Mouse (Mus musculus) limb, embryonic 15.5 days (tissue): ENCODE data around the gene Hsf5. TPM values are rescaled to one million over a fixed set of nuclear protein-coding genes. Genes with fewer than 3 reads are reported as not detected.
A peak's percentile ranks its signal among the peaks of the same experiment; 100 is the strongest.

Source experiments
- ATAC-seq: fragments of 200-750 bp; cut with Nextera tagmentation; 2 replicates; pipeline ENCODE4 v1.8.0; 2017; ENCODE audit warnings: low read depth, moderate TSS enrichment; ENCODE audit not compliant: insufficient number of reproducible peaks, low FRiP score, low TSS enrichment
- H3K27ac ChIP-seq: fragments of 300-500 bp; sonication (generic); 2 replicates; pipeline ENCODE4 v1.5.1; 2015; ENCODE audit warnings: moderate library complexity, mild to moderate bottlenecking, inconsistent platforms
- H3K27me3 ChIP-seq: fragments of 300-500 bp; sonication (generic); 2 replicates; pipeline ENCODE4 v1.6.1; 2015; ENCODE audit warnings: inconsistent platforms
- H3K36me3 ChIP-seq: fragments of 300-500 bp; sonication (generic); 2 replicates; pipeline ENCODE4 v1.6.1; 2015; ENCODE audit warnings: inconsistent platforms
- H3K4me1 ChIP-seq: fragments of 300-500 bp; sonication (generic); 2 replicates; pipeline ENCODE4 v1.6.1; 2015; ENCODE audit warnings: inconsistent platforms
- H3K4me2 ChIP-seq: fragments of 300-500 bp; sonication (generic); 2 replicates; pipeline ENCODE4 v1.6.1; 2015; ENCODE audit warnings: mild to moderate bottlenecking, inconsistent platforms
- H3K4me3 ChIP-seq: fragments of 300-500 bp; sonication (generic); 2 replicates; pipeline ENCODE4 v1.5.1; 2015; ENCODE audit warnings: mild to moderate bottlenecking, inconsistent platforms
- H3K9ac ChIP-seq: fragments of 300-500 bp; sonication (generic); 2 replicates; pipeline ENCODE4 v1.6.1; 2015; ENCODE audit warnings: inconsistent platforms
- H3K9me3 ChIP-seq: fragments of 300-500 bp; sonication (generic); 2 replicates; pipeline ENCODE4 v1.6.1; 2016; ENCODE audit warnings: inconsistent platforms
- WGBS: fragments of 180-500 bp; shearing (Covaris S2); methylation state at CpG from one replicate; pipeline ENCODE4 v1.1.7; 2015; 5-methylcytosine and 5-hydroxymethylcytosine counted together
- polyA plus RNA-seq: library from polyadenylated mRNA; unstranded; fragments of >200 nt; fragmentation: Nextera tagmentation; extraction: Ambion mirVana; gene quantifications from 2 replicates; pipeline ENCODE4 v1.2.1, GENCODE M21; 2015

Gene Hsf5
- polyA plus RNA-seq, 1 experiment from 2014 or later, result 0.22 TPM

DNA sequence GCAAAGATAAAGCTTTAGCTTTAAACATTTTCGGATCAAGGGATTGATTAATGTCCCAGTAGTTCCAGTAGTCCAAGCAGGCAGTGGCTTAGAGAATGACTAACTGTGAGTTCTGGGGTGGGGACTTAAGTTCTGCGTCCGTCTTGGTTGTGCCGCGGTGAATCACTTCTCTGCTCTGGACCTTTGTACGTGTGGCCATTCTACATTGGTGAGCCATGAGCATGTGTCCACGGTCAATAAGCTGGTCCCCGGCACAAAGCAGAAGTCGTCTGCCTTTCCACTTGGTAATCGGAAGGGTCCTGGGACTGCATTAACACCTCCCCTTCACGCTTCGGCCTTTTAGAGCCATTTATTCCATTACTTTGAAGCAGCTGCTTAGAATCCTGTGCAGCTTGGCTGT is 65.1 kb downstream of the Hsf5 start:
- Histone ChIP-seq H3K9me3 (no peaks in the 10 kb centered on the region), H3K4me1 (no peaks in the 10 kb centered on the region), H3K4me2 (no peak overlapping the region), H3K9ac (no peak overlapping the region), H3K4me3 (no peak overlapping the region), H3K27me3 (no peaks in the 10 kb centered on the region), H3K36me3 (no peaks in the 10 kb centered on the region), H3K27ac (peak overlapping the region; percentile 54; the same call in 1 of the 2 replicates)
- ATAC-seq, result no peak
- WGBS, result 57% methylated on average over 12 of the region's 12 CpGs

DNA sequence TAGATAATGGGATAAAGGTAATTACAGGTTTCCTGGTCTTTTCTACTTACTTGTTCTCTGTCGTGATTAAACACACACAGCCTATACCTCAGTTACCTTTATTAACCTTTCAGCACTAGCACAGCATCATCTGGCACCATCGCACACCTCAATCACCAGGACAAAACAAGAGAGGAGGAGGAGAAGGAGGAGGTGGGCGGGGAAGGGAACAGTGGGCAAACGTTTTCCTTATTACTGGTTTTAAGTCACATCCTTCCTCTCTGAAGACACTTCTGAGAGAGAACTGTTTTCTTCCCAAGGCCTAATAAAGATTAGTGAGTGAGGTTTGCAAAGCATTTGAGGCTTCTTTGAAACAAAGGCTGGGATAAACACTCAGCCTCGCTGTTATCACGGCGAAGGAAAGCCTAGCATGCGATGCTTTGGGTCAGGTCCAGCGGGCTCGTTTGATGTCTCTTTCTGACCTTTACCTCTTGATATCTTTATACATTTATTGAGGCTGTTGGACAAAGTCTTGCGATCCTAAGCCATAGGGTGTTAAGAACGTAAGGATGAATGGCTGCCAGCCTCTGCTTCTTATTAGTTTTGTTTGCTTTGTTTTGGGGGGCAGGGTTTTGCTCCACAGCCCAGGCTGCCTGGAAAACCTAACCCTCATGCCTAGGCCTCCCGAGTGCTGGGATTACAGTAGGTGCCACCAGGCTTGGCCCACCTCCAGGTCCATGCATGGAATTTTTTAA is 66.0 kb downstream of the Hsf5 start:
- H3K4me1 ChIP-seq, result 0 out of 2 replicates have a peak, but pooled peaks cover 2% of the 10 kb centered on the region
- no peaks in the 10 kb centered on the region for H3K27me3 ChIP-seq
- H3K9ac ChIP-seq, result no peak overlapping the region
- H3K4me2 ChIP-seq, result no peak overlapping the region
- H3K4me3 ChIP-seq, result no peak overlapping the region
- no peaks in the 10 kb centered on the region for H3K9me3 ChIP-seq
- H3K36me3 ChIP-seq, result no peaks in the 10 kb centered on the region
- ATAC-seq, result no peak
- 27% methylated on average over 13 of the region's 13 CpGs for WGBS
- no peak overlapping the region for H3K27ac ChIP-seq

DNA sequence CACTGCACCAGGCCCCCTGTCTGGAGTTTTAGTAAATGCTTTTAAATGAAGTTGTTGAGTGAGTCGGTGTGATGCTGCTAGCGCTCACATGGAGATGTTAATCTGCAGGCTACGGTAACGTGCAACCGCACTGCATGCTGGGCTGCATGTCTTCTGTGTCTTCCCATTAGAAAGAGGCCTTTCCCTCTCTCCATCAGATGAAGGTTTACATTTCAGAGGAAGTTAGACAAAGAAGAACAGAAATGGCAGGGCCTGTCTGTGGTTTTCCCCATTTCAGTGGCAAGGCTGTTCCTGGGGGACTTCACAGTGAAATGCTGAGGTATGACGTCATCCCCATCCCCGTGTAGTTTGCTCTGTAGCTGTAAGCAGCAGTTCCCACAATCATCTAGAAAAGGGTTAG is 69.4 kb downstream of the Hsf5 start:
- 58% methylated on average over 7 of the region's 7 CpGs for WGBS
- no peak overlapping the region for H3K4me3 ChIP-seq
- no peaks in the 10 kb centered on the region for H3K27me3 ChIP-seq
- no peak overlapping the region for H3K9ac ChIP-seq
- no peak overlapping the region for H3K4me2 ChIP-seq
- H3K9me3 ChIP-seq, result no peaks in the 10 kb centered on the region
- no peak overlapping the region for H3K27ac ChIP-seq
- no peaks in the 10 kb centered on the region for H3K36me3 ChIP-seq
- no peak for ATAC-seq
- peaks cover 24% of the 10 kb centered on the region for H3K4me1 ChIP-seq

DNA sequence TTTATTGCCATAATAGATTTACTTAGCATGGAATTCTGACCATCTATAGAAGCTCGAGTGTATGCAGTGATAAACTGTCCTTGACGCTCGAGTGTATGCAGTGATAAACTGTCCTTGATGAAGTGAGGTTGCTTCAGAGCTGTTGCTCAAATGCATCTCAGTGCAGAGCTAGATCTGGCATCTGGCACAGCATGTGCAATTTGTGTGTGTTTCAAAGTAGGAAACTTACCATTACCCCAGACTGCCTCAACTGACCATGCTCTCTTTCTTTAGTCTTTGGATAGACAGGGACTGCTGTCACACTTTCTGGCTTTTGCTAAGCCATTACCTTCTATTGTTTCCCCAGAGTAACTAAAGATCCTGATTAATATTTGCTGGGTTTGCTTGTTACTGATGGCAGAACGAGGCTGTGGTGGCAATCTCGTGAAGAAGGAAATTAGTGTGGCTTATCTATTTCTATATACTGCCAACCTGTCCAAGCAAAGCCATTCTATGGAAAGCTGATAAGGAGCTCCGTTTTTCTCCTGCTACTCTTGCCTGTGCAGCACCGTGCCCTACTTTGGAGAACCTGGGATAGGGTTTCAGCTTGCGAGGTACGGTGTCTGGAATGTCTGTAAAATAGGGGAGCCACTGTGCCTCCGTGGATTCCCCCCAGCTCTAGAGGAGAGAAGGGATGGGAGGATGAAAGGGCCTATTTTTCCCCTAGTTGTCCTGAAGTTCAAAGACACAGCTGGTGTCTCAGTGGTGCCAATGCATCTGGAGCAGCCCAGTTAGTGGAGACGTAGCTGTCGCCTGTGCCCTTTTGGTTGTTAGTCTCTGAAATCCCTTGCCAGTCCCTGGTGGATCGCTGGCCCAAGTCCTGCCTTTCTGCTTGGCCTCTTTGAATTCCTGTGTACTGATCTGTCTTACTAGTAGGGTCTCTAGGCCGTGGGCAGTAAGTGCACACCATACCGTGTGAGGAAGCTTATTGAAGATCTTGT is 70.6 kb downstream of the Hsf5 start:
- H3K4me1 ChIP-seq, result peaks cover 24% of the 10 kb centered on the region
- H3K4me3 ChIP-seq, result no peak overlapping the region
- H3K36me3 ChIP-seq, result no peaks in the 10 kb centered on the region
- ATAC-seq, result no peak
- no peak overlapping the region for H3K9ac ChIP-seq
- WGBS, result 58% methylated on average over 15 of the region's 15 CpGs
- H3K4me2 ChIP-seq, result no peak overlapping the region
- no peaks in the 10 kb centered on the region for H3K27me3 ChIP-seq
- no peak overlapping the region for H3K27ac ChIP-seq
- H3K9me3 ChIP-seq, result no peaks in the 10 kb centered on the region

DNA sequence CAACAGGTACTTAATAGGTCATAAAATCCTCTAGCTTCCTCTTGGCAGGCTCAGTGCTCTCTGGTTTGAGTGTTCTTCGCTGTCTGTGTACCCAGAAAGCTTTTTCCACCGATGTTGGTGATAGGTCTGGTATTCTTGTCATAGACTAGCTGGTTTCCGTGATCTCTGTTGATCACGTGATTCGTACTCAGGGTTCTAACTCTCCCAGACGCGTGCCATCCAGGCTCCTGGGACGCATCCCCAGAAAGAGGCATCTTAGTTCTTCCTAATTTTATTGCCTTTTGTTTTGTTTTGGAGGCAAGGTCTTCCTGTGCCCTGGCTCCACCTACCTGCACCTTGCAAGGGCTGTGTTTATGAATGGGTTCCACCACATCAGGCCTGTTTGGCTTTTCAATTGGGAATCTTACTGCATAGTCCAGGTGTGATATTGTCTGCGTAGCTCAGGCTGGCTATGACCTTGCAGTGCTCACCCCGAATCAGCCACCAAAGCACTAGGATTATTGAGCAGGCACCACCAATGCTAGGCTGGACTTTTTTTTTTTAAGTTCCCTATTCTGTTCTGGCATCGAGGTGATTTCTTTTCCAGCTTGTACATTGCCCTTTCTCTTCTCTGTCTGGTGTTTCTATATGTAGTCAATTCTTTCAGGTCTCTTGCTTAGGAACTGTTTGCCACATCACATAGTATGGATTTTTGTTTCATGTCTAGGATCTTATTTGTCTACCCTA is 71.7 kb downstream of the Hsf5 start:
- H3K27me3 ChIP-seq, result no peaks in the 10 kb centered on the region
- no peaks in the 10 kb centered on the region for H3K9me3 ChIP-seq
- no peak overlapping the region for H3K27ac ChIP-seq
- ATAC-seq, result no peak
- H3K9ac ChIP-seq, result no peak overlapping the region
- no peak overlapping the region for H3K4me3 ChIP-seq
- H3K4me1 ChIP-seq, result peaks cover 24% of the 10 kb centered on the region
- WGBS, result 68% methylated on average over 11 of the region's 11 CpGs
- H3K36me3 ChIP-seq, result no peaks in the 10 kb centered on the region
- H3K4me2 ChIP-seq, result no peak overlapping the region

DNA sequence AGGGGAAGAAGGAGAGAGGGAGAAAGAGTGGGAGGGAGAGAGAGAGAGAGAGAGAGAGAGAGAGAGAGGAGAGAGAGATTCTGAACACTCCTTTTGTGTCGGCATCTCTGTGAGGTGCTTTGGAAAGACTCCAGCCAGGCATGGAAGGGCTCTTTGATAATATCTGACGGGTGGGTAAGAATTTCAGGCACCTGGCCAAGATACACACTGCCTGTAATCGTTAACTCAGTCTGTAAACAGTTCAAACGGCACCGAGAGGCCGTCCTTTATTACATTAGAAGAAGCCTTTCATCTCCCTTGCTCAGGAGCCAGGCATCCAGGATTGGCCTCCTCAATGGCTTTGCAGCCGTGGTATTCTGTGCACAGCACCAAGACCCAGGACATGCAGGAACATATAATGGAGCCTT is 72.4 kb downstream of the Hsf5 start:
- Histone ChIP-seq H3K36me3 (no peaks in the 10 kb centered on the region), H3K9me3 (no peaks in the 10 kb centered on the region), H3K4me2 (peak overlapping the region; percentile 20; the same call in 1 of the 2 replicates), H3K9ac (no peak overlapping the region), H3K4me3 (no peak overlapping the region), H3K27ac (no peak overlapping the region), H3K27me3 (no peaks in the 10 kb centered on the region), H3K4me1 (peaks cover 24% of the 10 kb centered on the region)
- 3% methylated on average over 7 of the region's 7 CpGs for WGBS
- ATAC-seq, result no peak

DNA sequence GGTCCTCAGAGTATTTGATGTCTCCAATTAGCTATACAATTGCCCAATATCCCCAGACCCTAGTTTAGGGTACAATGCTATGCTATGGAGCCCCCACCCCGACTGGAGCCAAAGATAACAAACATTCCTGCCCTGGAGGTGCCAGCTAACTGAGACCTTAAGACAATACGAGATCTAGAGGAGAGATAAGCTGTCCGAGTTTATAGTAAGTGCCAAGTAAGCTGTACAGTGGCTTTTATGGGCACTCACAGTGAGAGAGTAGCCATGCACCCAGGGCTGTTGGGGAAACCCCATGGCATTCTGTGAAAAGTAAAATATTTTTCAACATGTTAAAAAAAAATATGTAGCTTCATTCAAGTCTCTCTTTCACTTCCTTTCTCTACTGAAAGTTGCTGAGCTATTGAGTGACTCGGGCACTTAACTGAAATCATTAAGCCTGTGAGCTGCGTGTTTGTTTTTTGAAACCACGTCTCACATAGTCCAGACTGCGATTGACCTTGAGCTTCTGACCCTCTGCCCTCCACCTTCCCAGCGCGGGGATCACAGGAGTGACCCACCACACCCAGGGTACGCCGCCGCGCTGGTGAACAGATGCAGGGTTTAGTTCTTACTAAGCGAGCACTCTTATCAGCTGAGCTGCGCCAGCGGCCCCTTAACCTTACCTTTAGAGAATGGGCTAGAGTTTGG is 73.2 kb downstream of the Hsf5 start:
- H3K36me3 ChIP-seq, result no peaks in the 10 kb centered on the region
- 62% methylated on average over 16 of the region's 16 CpGs for WGBS
- no peak overlapping the region for H3K9ac ChIP-seq

DNA sequence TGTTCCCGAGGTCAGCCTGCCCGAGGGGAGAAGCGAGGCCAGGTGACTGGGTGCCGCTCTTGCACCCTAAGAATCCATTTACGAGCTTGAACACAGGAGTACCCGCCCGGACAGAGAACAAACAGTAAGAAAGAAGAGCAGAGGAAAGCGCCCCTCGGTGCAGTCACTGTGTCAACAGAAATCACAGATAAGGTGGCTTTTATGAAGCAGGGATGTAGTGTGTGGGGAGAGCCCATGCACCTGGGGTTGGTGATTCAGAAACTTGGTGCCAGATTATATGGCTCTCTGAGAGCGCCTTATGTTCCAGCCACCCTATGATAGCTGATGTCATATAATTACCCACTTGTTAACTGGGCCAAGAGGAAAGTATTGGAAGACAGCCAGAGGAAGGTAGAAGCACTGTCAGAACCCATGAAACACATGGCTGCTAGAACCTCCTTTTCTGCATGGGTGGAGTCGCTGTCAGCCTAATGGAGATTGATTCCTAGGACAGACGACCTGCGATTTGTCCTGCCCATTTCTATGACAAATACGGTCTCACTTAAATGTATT is 80.2 kb downstream of the Hsf5 start:
- no peaks in the 10 kb centered on the region for H3K36me3 ChIP-seq
- ATAC-seq, result no peak
- H3K9ac ChIP-seq, result no peak overlapping the region
- no peaks in the 10 kb centered on the region for H3K27me3 ChIP-seq
- H3K4me2 ChIP-seq, result no peak overlapping the region
- H3K4me3 ChIP-seq, result no peak overlapping the region
- 0 out of 2 replicates have a peak, but pooled peaks cover 7% of the 10 kb centered on the region for H3K4me1 ChIP-seq
- no peak overlapping the region for H3K27ac ChIP-seq
- WGBS, result 58% methylated on average over 14 of the region's 14 CpGs
- no peaks in the 10 kb centered on the region for H3K9me3 ChIP-seq

More for the DNA sequence above, 73.2 kb downstream of the Hsf5 start:
- H3K4me1 ChIP-seq, result peaks cover 24% of the 10 kb centered on the region
- H3K27ac ChIP-seq, result no peak overlapping the region
- no peaks in the 10 kb centered on the region for H3K9me3 ChIP-seq
- H3K27me3 ChIP-seq, result no peaks in the 10 kb centered on the region
- no peak overlapping the region for H3K4me3 ChIP-seq
- no peak for ATAC-seq
- peak overlapping the region; percentile 20; the same call in 1 of the 2 replicates for H3K4me2 ChIP-seq

DNA sequence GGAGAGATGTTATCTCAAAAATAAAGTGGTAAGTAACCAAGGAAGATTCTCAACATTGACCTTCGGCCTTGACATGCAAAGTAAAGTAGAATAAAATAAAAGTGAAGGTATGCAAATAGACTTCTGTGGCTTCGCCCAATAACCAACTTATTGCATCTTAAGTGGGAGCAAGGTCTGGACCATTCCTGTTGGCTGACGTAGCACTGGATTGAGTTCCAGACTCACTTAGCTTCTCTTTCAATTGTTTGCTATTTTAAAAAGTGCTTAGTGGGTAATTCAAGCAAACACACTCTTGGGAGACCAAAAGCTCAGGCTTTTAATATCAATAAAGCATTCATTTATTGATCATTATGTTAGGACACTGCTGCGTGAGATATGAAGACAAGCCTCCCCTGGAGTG is 81.2 kb downstream of the Hsf5 start:
- 0 out of 2 replicates have a peak, but pooled peaks cover 7% of the 10 kb centered on the region for H3K4me1 ChIP-seq
- H3K9me3 ChIP-seq, result no peaks in the 10 kb centered on the region
- H3K4me3 ChIP-seq, result no peak overlapping the region
- H3K27ac ChIP-seq, result no peak overlapping the region
- H3K27me3 ChIP-seq, result no peaks in the 10 kb centered on the region
- 85% methylated on average over 4 of the region's 4 CpGs for whole genome bisulfite sequencing
- no peaks in the 10 kb centered on the region for H3K36me3 ChIP-seq
- ATAC-seq, result no peak
- no peak overlapping the region for H3K4me2 ChIP-seq
- no peak overlapping the region for H3K9ac ChIP-seq

DNA sequence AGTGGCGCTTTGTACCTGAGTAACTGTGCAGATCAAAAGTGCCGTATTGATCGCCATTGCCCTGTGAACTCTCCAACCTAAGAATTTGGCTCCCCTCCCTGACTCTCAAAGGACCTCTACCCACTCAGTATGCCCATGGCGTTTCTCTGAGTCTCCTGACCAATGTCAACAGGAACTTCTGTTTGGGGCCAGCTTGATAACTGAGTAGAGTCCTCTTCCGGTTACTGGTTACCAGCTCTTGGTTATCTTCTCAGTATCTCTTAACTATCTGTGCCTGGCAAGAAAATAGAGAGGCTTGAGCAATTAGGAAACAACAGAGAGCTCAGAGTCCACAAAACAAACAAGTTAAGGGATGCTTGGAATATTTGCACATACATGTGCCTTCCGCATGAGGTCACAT is 84.1 kb downstream of the Hsf5 start:
- ATAC-seq, result no peak
- 81% methylated on average over 6 of the region's 6 CpGs for WGBS
- H3K4me1 ChIP-seq, result 0 out of 2 replicates have a peak, but pooled peaks cover 7% of the 10 kb centered on the region
- no peak overlapping the region for H3K4me3 ChIP-seq
- no peaks in the 10 kb centered on the region for H3K27me3 ChIP-seq
- H3K9me3 ChIP-seq, result no peaks in the 10 kb centered on the region
- no peak overlapping the region for H3K9ac ChIP-seq
- H3K27ac ChIP-seq, result no peak overlapping the region
- no peaks in the 10 kb centered on the region for H3K36me3 ChIP-seq
- H3K4me2 ChIP-seq, result no peak overlapping the region
